Mouse (Mus musculus) kidney, adult 2 months (tissue): ENCODE data around the gene Ulk3.

Experiments
- CTCF ChIP-seq: fragments of 200-500 bp; conservative IDR thresholded peaks from 2 replicates; pipeline ENCODE4 v1.5.1; 2011; ENCODE audit warnings: low read depth, mild to moderate bottlenecking, control low read depth, low read length, moderate library complexity, mixed read lengths; ENCODE audit not compliant: insufficient read depth, insufficient read length
- POLR2A ChIP-seq: fragments of 200-500 bp; IDR thresholded peaks from one replicate; pipeline ENCODE4 v1.6.1; 2011; ENCODE audit warnings: low read depth, low read length, control low read depth

GRCm38 (mm10) chr9:57625674-57626500, 36.6 kb downstream of the Ulk3 start:
- no peak for TF ChIP-seq CTCF
- TF ChIP-seq POLR2A, result no peak
